Mouse (Mus musculus) heart, adult 2 months (tissue): ENCODE results near the gene Prrt2. TPM values are rescaled to one million over a fixed set of nuclear protein-coding genes. Genes with fewer than 3 reads are reported as not detected.

Experiments
- DNase-seq, 2 experiments: peaks; one replicate each; pipeline ENCODE4 v3.0.0; 2021
- H3K27ac ChIP-seq: fragments of 200-600 bp; 2 replicates; pipeline ENCODE4 v1.8.1; 2022
- H3K27me3 ChIP-seq: fragments of 200-500 bp; 2 replicates; pipeline ENCODE4 v1.6.1; 2012; ENCODE audit warnings: mild to moderate bottlenecking, low read length, inconsistent platforms, mixed read lengths; ENCODE audit not compliant: control insufficient read depth, insufficient read depth
- H3K36me3 ChIP-seq: fragments of 200-500 bp; 2 replicates; pipeline ENCODE4 v1.6.1; 2012; ENCODE audit warnings: low read length, inconsistent platforms; ENCODE audit not compliant: control insufficient read depth, insufficient read depth
- H3K4me1 ChIP-seq: fragments of 200-500 bp; 2 replicates; pipeline ENCODE4 v1.6.1; 2011; ENCODE audit warnings: low read length; ENCODE audit not compliant: control insufficient read depth, insufficient read depth
- H3K4me3 ChIP-seq: fragments of 200-600 bp; 2 replicates; pipeline ENCODE4 v1.8.1; 2022
- H3K79me2 ChIP-seq: fragments of 200-500 bp; replicated peaks from 2 replicates; pipeline ENCODE4 v1.6.1; 2012; ENCODE audit warnings: mild to moderate bottlenecking, inconsistent platforms, low read length, moderate library complexity, mixed read lengths; ENCODE audit not compliant: control insufficient read depth, insufficient read depth
- H3K9ac ChIP-seq: fragments of 200-500 bp; 2 replicates; pipeline ENCODE4 v1.6.1; 2012; ENCODE audit warnings: low read depth, mild to moderate bottlenecking, control low read depth, inconsistent platforms, low read length, mixed read lengths
- CTCF ChIP-seq: fragments of 200-600 bp; IDR thresholded peaks from 2 replicates; pipeline ENCODE4 v1.8.1; 2022; ENCODE audit warnings: antibody characterized with exemption, mild to moderate bottlenecking, moderate library complexity
- EP300 ChIP-seq: fragments of 200-500 bp; IDR thresholded peaks from 2 replicates; pipeline ENCODE4 v1.6.1; 2011; ENCODE audit warnings: low read depth, low read length, control low read depth; ENCODE audit not compliant: insufficient read depth
- POLR2A ChIP-seq: fragments of 200-500 bp; IDR thresholded peaks from 2 replicates; pipeline ENCODE4 v1.6.1; 2011; ENCODE audit warnings: mild to moderate bottlenecking, low read depth, low read length, control low read depth; ENCODE audit not compliant: insufficient read depth
- WGBS: fragments of 180-500 bp; shearing (Covaris S2); methylation state at CpG from one replicate; pipeline ENCODE4 v1.1.7; 2018; 5-methylcytosine and 5-hydroxymethylcytosine counted together
- intact Hi-C: fragments of 180-260 bp; cut with DNase I; formaldehyde crosslinking; loops from one replicate; pipeline ENCODE4 v1.15.1; 2025
- polyA plus RNA-seq: library from polyadenylated mRNA; depleted of rRNA; stranded (reverse); fragments of >200 nt; gene quantifications from 2 replicates; pipeline ENCODE4 v1.2.3, GENCODE M21; 2012
- total RNA-seq, 2 experiments: library from RNA; stranded (reverse); gene quantifications; 2 replicates each; pipeline ENCODE4 v1.2.3; 2021

Gene Prrt2
- total and polyA plus RNA-seq, 3 experiments = 0.63 to 5.7 (median 0.77) TPM

DNA sequence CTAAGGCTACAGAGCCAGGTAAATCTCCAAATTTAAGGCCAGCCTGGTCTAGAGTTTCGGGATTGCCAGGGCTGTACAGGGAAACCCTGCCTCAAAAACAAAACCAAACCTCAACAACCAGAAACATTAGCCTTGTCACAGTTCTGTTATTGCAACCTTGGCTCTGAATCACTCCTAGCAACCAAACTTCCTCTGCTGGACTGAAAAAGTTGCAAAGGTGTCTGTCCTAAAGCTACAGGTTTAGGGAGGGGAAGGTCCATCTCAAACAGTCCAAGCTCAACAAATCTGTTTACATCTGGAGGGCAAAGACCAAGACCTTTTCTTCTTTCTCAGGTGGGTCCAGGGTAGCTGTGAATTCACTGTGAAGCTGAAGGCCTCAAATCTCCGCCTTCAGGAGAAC, 10.0 kb downstream of the Prrt2 start:
- intact Hi-C loops = loop anchor here (10.0 kb wide), 1 partner anchor 184 kb away; the partner anchor contains the start of gene Cd2bp2

DNA sequence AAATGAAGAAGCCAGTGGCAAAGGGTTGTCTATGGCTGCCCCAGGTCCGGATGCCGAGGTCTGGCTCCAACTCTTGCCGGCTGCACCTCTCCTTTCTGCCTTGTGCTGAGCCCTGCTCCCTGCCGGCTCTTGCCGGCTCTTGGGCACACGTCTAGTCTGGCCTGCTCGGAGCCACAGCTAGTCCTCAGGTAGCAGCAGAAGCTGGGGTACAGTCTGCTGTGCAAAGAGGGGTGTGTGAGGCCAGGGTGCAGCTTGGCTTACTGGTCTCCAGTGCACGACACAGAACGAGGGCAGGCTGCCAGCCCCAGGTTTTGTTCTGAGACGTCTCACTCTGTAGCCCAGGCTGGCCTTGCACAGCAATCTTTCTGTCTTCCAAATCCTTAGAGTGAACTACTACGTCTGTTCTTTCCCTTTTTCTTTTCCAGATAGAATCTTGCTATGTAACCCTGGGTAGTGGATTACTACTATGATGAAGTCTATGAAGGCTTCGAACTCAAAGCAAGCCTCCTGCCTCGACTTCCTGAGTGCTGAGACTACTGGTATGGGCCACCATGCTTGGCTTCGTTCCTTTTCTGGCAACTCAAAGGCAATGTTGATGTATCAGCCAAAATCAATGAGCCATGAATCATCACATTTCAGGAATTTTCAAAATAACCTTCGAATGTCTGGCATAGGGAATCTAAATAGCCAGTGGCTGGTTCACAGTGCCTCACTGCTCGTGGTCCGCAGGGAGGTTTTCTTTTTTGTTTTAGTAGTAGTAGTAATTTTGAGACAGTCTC, 11.5 kb downstream of the Prrt2 start:
- Histone ChIP-seq H3K4me3 (no peak overlapping the region), H3K4me1 (peaks cover 19% of the 10 kb centered on the region), H3K27me3 (no peaks in the 10 kb centered on the region), H3K79me2 (0 out of 2 replicates have a peak, but pooled peaks cover 4% of the 10 kb centered on the region), H3K9ac (no peak overlapping the region), H3K36me3 (peaks cover 4% of the 10 kb centered on the region; the same call in 1 of the 2 replicates), H3K27ac (peak overlapping the region; percentile 87)
- DNase-seq = no peak
- no peak for TF ChIP-seq EP300
- TF ChIP-seq POLR2A = no peak
- TF ChIP-seq CTCF = no peak
- WGBS = 78% methylated on average over 17 of the region's 17 CpGs
- intact Hi-C loops = loop anchor here (10.0 kb wide), 1 partner anchor 185 kb away; the partner anchor contains the start of gene Cd2bp2

More for the DNA sequence above, 10.0 kb downstream of the Prrt2 start:
- H3K4me3 ChIP-seq = no peak overlapping the region
- 93% methylated on average over 2 of the region's 2 CpGs for WGBS
- TF ChIP-seq CTCF = no peak
- no peak for TF ChIP-seq EP300
- TF ChIP-seq POLR2A = no peak
- no peaks in the 10 kb centered on the region for H3K27me3 ChIP-seq
- no peak for DNase-seq
- peaks cover 26% of the 10 kb centered on the region for H3K4me1 ChIP-seq
- H3K27ac ChIP-seq = no peak overlapping the region
- no peak overlapping the region for H3K9ac ChIP-seq
- H3K79me2 ChIP-seq = peaks cover 4% of the 10 kb centered on the region; the same call in 1 of the 2 replicates
- peaks cover 9% of the 10 kb centered on the region for H3K36me3 ChIP-seq

DNA sequence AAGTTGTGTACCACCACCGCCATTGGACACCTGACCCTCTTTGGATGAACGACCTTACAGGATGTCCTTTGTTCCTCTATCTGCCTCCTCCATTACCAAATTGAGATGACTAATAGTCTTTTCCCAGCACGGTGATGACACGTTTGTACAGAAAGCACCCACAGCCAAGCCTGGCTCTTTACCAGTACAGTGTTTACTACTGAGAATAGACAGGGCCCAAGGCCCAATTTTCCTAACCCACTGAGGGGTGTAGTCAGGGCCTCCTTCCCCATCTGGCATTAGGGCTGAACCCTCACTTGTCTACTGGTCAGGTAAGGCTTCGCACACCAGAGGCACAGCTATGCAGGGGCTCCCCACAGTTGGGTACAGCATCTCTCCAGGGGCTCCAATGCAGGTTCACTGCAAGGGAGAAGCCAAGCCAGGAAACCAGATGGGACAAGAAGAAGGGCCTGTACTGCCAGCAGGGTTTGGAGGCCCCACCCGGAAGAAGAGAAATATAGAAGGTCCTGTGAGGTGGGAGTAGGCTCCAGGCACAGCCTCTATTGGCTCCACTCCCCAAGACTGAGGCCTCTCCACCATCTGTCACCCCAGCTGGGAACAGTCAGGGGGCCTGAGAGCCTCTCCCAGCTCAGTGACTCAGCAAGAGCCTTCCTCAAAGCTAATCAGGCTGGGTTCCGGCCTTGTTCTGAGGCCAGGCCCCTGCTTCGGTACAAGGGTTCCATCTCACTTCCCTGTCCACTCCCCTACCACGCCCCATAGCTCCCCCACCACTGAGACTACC, 12.6 kb downstream of the Prrt2 start:
- WGBS = 26% methylated on average over 9 of the region's 9 CpGs
- intact Hi-C loops = no loop called here
- H3K4me1 ChIP-seq = peaks cover 18% of the 10 kb centered on the region
- no peaks in the 10 kb centered on the region for H3K27me3 ChIP-seq
- H3K4me3 ChIP-seq = no peak overlapping the region
- peaks cover 4% of the 10 kb centered on the region; the same call in 1 of the 2 replicates for H3K36me3 ChIP-seq
- DNase-seq = peak; percentile 81 to 87
- TF ChIP-seq EP300 = peak; percentile 81
- no peak; the same call in none of the 2 replicates for TF ChIP-seq POLR2A
- H3K27ac ChIP-seq = peak overlapping the region; percentile 87
- H3K79me2 ChIP-seq = 0 out of 2 replicates have a peak, but pooled peaks cover 1% of the 10 kb centered on the region
- H3K9ac ChIP-seq = peak overlapping the region; percentile 47

DNA sequence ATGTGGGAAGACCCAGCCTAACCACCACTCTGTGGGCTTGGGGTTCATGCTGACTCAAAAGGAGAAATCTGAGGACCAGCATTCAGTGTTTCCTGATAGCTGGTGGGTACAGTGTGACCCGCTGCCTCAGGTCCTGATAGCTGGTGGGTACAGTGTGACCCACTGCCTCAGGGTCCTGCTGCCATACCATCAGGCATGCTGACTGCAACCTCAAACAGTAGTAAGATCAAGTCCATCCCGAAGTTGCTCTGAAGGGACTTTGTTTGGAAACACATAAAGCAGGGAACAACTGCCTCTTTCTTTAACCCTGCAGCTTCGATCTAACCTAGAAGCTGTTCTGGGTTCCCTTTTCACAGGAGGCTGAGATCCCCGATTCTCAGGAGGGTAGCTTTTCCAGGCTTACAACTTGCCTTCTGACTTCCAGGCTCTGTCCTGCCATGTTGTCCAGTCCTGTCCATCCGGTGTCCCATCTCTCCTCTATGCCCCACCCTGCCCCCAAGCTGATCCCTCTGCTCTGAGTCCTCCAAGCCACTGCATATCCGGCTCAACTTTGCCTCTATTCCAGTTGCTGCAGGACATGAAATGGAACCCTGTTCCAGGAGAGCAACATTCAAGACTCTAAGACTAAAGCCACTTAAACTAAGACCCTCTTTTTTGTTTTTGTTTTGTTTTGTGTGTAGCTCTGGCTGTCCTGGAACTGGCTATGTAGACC, 13.5 kb downstream of the Prrt2 start:
- Histone ChIP-seq H3K27ac (peak overlapping the region; percentile 87), H3K36me3 (peaks cover 4% of the 10 kb centered on the region; the same call in 1 of the 2 replicates), H3K79me2 (0 out of 2 replicates have a peak, but pooled peaks cover 1% of the 10 kb centered on the region), H3K4me1 (peaks cover 15% of the 10 kb centered on the region), H3K27me3 (no peaks in the 10 kb centered on the region), H3K4me3 (no peak overlapping the region), H3K9ac (no peak overlapping the region)
- 87% methylated on average over 6 of the region's 6 CpGs for WGBS
- no peak for DNase-seq
- TF ChIP-seq POLR2A (no peak), CTCF (no peak), EP300 (no peak)
- intact Hi-C loops = no loop called here

DNA sequence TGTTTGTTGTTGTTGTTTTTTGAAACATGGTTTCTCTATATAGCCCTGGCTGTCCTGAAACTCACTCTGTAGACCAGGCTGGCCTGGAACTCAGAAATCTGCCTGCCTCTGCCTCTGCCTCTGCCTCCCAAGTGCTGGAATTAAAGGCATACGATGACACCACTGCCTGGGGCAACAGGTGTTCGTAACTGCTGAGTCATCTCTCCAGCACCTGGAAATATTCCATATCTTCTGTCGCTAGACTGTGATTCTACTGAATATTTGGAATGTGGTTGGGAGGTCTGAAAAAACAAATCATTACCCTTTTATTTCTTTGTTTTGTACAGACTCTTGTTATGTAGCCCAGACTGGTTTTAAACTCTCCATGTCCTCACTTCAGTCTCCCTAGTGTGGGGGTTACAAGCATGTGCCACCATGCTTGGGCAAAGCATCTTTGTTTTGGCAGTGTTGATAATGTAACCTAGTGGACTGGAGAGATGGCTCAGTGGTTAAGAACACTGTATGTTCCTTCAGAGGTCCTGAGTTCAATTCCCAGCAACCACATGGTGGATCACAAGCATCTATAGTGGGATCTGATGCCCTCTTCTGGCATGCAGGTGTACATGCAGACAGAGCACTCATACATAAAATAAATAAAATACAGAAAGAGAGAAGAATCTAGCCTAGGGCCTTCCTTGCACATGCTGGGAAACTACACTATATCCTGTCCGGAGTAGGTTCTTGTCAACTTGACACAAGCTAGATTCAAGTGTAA, 16.7 kb downstream of the Prrt2 start:
- intact Hi-C loops = no loop called here
- no peaks in the 10 kb centered on the region for H3K79me2 ChIP-seq
- H3K27ac ChIP-seq = no peak overlapping the region
- no peak for TF ChIP-seq POLR2A
- no peak for TF ChIP-seq EP300
- TF ChIP-seq CTCF = peak; percentile 52
- DNase-seq = no peak
- no peaks in the 10 kb centered on the region for H3K27me3 ChIP-seq
- no peak overlapping the region for H3K4me3 ChIP-seq
- WGBS = 83% methylated on average over 4 of the region's 4 CpGs
- H3K36me3 ChIP-seq = peaks cover 4% of the 10 kb centered on the region; the same call in 1 of the 2 replicates
- no peak overlapping the region for H3K9ac ChIP-seq
- H3K4me1 ChIP-seq = peaks cover 13% of the 10 kb centered on the region
